Mouse (Mus musculus) adrenal gland, adult 8-10 months (tissue): ENCODE measurements around the gene Ttc29. TPM values are rescaled to one million over a fixed set of nuclear protein-coding genes. Genes with fewer than 3 reads are reported as not detected.

Source experiments
- DNase-seq: peaks from one replicate; pipeline ENCODE4 v3.0.0; 2022
- total RNA-seq, 4 experiments: library from RNA; stranded (reverse); gene quantifications; 2 replicates each; pipeline ENCODE4 v1.2.4; 2022

Gene Ttc29
- total RNA-seq, 4 experiments from 2014 or later: not detected

DNA sequence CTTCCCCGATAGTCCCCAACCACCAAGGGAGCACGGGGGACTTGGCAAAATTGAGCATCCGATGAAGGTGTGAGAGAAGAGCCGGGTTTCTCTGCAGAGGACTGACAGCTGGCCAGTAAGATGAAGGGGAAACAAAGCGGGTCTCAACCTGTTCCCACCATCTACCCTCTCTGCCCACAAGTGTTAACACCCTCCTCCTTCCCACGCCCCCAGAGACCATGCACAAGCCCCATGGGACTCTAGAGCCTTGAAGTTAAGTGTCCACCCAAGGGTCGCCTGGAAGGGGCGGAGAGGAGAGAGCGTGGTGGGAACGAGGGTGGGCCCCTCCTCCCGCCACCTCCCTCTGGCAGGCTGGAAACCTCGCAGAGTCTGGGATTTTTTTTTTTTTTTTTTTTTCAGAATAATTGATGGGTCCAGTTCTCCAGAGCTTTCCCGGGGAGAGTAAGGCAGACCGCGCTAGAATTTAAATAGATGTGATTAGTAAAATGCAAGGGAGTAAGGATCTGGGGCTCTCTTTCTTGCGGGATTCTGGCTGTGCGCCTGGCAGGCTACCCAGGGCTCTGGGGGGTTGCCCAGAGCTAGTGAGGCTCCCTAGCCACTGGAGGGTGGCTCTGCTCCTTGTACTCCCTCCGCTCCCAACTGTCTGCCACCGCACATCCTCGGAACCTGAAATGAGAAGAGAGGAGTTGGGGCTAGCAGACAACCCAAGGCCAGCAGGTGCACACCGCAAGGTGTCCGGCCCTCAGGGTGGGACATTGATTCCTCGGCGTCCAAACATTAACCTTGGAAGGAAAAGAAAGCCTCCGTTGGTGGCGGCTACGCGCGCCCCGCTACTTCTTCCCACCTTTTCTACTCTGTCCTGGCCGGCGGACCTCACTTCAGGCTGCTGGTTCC lies 214.0 kb downstream of the Ttc29 start:
- DNase-seq: no peak

DNA sequence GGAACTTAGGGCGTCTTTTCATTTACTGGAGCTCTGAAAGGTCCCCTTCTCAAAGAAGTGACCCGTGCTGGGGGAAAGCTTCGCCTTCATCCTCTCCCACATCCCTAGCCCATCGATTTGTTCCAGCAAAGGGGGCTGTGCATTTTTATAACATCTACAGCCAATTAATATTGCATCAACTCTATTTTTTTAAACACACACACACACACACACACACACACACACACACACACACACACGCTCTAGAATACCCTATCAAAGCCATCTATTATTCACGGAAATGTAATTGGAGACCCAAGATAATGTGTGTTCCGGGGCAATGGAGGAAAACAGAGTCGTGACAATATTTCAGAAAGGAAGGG lies 214.7 kb downstream of the Ttc29 start:
- no peak for DNase-seq

DNA sequence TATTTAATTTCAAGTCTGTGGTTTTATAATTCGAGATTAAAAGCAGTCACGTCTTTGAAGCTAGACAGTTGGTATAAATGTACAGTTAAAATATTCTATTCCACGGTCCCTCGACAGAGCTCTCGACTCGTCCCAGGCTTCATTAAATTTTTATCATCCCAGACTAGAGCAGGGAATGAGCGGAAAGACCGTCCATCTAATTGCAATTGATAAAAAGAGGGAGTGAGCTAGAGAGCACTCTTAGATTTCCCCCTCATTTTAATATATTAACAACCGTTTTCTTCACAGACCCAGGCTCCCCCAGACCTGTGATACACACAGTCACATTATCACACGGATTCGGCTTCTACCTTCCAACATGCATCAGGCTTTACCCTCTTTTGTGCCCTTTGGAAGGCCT lies 215.1 kb downstream of the Ttc29 start:
- no peak for DNase-seq

DNA sequence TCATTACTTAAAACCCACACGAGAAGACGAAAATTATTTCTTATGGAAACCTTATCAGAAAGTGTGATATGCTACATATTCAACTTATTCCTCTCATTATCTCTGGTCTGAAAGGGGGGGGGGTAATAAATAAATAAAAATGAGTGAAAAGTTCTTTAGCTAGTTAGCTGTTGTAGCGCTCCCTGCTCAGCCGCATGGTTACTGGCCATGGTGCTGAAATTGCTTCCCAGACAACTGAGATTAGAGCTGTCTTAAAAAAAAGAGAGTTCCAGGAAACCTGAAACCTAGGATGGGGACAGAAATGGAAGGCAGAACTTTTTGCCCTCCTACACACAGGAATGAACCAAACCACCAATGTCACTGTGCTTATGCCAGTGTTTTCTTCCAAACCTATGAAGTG lies 218.3 kb downstream of the Ttc29 start:
- no peak for DNase-seq

DNA sequence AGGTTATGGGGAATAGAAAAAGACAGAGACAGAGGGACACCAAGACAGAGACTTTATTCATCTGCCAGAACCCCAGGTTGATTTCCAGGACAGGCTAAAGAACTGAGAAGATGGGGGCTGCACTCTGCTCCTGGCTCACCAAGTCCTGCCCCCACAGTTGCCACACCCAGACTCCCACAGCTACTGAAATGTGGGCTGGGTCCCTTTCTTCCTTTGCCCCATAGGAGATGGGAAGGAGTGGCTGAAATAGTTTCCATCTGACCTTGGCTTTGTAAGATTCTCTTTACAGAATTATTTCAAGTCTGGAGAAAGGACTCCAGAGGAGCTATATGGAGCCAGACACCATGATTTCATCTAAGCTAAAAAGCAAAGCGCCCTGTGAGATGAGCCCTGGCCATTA lies 219.4 kb downstream of the Ttc29 start:
- DNase-seq: no peak

DNA sequence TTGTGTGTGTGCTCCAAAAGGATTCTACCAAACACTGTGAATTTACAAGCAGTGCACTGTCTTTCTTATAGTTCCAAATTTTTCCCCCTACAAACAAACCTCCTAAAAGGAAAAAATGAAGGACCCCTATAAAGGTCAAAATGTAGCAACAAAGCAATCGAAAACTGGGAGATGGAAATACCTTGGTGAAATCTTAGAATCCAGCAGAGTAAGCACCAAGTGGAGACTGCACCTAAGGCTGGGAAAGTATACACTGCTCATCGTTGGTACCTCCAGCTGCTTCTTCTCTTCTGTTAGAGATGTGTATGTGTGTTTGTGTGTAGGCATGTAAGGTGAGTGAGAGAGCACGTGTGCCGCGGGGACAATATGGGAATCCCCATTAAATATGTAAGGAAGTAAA lies 220.2 kb downstream of the Ttc29 start:
- DNase-seq: no peak

DNA sequence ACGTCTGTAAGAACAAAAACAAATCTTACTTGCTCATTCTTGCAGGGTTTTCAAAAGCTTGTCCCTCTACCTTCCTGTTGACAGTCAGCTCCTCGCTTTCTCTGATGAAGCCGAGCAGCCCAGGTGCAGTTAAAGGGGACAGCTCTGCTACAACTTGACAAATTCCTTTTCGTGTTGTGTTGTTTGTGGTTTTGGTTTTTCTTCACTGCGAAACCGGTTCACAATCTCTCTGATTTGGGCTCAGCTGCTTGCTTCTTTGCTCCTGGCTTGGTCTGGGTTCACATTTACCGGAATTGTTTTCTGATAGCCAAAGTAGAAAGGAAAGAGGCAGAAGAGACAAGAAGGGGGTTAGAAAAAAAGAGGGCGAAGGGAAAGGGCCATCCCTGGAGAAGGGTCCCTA lies 221.2 kb downstream of the Ttc29 start:
- no peak for DNase-seq

DNA sequence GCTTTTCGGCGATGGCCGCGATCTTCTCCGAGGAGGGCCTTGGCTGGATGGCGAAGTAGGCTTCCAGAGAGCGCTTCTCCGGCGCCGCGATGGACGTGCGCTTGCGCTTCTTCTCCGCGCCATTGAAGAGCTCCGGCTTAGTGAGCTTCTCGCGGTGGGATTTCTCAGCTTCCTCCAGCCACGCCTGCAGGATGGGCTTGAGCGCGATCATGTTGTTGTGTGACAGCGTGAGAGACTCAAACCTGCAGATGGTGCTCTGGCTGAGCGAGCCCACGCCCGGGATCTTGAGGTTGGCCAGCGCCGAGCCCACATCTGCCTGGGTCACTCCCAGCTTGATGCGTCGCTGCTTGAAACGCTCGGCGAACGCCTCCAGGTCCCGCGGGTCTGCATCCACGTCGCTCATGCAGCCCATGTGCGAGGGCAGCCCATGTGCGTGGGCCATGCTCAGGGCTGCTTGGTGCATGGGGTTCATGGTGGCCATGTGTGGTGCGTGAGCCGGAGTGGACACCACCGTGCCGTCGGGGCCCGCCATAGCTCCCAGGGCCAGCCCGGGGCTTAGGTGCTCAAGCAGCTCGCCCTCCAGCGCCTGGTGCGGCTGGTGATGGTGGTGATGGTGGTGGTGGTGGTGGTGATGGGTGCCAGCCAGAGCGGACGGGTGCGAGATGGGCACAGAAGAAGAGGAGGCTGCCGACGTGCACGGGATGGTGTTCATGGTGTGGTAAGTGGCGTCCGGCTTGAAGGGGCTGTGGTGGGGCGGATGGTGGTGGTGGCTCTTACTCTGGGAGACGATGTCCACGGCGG lies 221.9 kb downstream of the Ttc29 start:
- DNase-seq: no peak

DNA sequence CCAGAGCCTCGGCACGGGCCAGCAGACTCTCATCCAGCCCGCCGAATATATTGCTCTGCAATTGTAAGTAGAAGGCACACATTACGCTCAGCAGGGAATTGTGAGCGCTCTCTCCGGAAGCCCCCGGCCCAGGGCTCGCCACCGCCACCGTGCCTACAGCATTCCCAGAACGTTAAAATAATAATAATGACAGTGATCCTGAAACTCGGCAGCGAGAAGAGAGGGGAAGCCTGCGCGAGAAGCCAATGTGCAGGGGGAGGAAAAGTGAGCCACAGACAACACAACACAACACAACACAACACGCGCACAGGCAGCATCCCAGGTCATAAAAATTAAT lies 222.5 kb downstream of the Ttc29 start:
- DNase-seq: no peak

DNA sequence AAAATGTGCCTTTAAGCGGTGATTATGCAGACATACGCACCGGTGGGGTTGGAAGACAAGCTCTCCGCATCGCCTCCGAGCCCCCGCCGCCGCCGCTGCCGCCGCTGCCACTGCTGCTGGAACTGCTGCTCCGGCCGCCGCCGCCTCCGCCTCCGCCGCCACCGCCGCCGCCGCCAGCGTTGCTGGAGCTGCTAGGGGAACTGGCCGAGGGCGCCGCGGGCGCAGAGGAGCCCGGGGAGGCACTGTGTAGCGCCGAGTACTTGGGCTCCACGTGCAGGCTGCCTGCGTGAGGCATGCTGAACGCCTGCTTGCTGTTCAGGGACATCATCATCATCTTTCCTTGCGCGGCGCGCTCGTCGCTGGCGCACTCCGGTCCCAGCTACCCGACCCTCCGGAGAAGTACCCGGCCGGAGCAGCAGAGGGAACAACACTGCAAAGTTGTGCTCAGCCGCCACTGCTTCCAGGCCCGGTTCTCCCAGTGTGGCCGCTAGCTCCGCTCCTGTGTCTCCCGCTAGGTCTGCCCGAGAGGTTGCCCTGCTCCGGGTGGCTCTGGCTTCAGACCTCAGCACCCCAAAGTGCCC lies 223.1 kb downstream of the Ttc29 start, which contains the start of gene Pou4f2:
Pou4f2 (minus strand) TSS at position 575 of the 581 bp plus-strand sequence.
- no peak for DNase-seq

DNA sequence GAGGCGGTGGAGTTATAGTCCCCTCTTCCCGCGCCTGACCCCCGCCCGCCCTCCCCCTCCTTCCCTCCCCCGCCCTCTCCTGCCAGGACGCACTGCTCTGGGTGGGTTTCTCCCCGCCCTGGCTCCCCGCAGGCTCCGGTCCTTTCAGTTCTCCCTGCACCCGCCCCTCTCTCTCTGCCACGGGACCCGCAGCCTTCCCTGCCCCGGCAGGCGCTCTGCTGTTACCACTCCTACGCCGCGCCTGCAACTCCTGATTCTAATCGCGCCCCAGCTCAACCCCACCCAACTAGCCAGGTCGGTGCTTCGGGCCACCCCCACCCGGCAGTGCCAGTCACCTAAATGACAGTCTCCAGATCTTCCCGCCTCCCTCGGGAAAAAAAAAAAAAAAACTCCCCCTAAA lies 223.6 kb downstream of the Ttc29 start:
- no peak for DNase-seq

DNA sequence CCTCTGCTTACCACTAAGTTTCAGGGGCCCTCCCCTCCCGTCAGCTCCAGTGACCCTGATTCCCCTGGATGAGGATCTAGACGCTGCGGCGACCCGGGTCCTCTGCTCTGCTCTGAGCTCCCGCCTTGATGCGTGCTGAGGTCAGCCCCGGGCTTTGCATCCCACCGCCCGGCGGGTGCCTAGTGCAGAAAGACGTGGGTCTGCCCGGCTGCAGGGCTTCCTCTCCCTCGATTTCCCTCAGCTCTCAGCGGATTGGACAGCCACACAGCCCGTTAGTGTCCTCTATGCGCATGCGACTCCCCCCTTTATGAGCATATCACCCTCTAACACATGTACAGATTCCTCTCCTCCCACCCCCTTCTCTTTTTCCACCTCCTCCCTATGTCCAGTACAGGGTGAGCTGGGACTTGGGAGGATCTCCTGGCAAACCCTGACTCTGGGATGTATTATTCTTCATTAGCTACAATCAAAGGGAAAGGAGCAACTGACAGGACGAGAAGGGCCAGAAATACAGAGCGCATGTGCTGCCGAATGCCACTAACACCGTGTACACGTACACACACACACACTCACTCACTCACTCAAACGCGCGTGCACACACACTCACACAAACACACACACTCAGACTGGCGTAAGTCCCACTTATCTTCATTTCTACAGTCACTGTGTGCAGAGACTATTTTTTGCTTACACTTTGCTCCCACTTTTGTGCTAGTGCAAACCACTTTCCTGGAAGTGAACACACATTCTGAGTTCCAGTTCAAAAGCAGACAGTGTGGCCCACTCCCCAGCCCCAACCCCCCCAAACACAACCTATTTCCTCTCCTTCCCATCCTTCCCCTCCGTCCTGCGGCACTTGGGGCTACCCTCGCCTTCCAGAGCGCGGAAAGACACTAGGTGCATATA lies 224.3 kb downstream of the Ttc29 start:
- DNase-seq: no peak

DNA sequence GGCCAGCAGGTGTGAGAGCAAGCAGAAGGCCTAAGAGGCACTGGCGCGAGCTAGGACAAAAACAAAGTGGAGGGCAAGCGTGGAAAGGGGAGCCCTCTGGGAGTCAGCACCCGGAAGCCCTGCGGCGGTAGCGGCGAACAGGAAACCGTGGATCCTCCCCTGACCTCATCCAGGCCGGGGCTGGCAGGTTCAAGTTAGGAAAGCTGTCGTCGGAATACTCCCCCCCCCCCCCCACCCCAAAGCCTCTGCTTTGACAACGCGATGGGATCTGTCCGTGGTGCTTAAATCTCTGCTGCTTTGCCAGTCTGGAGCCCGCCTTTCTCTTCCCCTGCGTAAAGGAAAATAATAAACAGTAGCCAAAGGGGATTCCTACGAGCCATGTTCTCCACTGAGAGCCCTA lies 225.0 kb downstream of the Ttc29 start:
- DNase-seq: no peak

DNA sequence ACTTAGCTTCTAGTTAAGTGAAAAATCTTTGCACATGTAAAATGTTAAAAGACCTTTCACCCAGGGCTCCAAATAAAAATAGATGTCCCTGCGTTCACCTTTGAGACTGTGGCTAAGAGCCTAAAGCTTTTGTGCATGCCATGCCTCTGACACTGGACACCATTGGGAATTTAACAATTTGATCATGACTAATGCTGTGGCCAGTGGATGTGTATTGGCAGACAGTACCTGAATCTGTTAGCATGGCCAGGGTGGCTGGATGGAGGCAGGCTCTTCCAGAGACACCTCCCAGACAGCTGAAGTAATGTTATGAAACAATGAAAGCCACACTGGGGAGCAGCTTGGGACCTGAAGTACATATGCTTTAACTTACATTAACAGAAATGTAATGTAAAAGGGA lies 229.7 kb downstream of the Ttc29 start:
- no peak for DNase-seq

Other genes with a start within 250 kb of the Ttc29 start
- gene Pou4f2, start 223.3 kb downstream of the Ttc29 start, total RNA-seq: not detected